Mouse (Mus musculus): ENCODE measurements around the gene Tef.

Tef gene

GRCm38 (mm10) chr15:81848301-81848700, 46.1 kb downstream of the Tef start:
- no peak for DNase-seq (ENCODE audit: low spot score)

GRCm38 (mm10) chr15:81849104-81849503, 46.9 kb downstream of the Tef start:
- DNase-seq (ENCODE audit: low spot score), result no peak

- DNase-seq (ENCODE audit: low spot score), result no peak
These were observed 48.5 kb downstream of the Tef start for GRCm38 (mm10) chr15:81850718-81851117.

GRCm38 (mm10) chr15:81851375-81851774, 49.2 kb downstream of the Tef start:
- no peak for DNase-seq (ENCODE audit: low spot score)

GRCm38 (mm10) chr15:81852411-81853000, 50.3 kb downstream of the Tef start:
- no peak for DNase-seq (ENCODE audit: low spot score)

GRCm38 (mm10) chr15:81853081-81853480, 50.9 kb downstream of the Tef start:
- DNase-seq (ENCODE audit: low spot score), result no peak

GRCm38 (mm10) chr15:81856030-81856790, 54.0 kb downstream of the Tef start:
- DNase-seq (ENCODE audit: low spot score), result peak; percentile 87

GRCm38 (mm10) chr15:81856938-81857723, 54.9 kb downstream of the Tef start:
- no peak for DNase-seq (ENCODE audit: low spot score)

- DNase-seq (ENCODE audit: low spot score), result no peak
These were observed 55.5 kb downstream of the Tef start for GRCm38 (mm10) chr15:81857724-81858116.

- DNase-seq (ENCODE audit: low spot score), result peak; percentile 86
These were observed 55.9 kb downstream of the Tef start for GRCm38 (mm10) chr15:81858138-81858516.

- peak; percentile 69 for DNase-seq (ENCODE audit: low spot score)
These were observed 56.5 kb downstream of the Tef start, which contains the start of gene Tob2 for GRCm38 (mm10) chr15:81858517-81859329. Gene Tob2 (minus strand): TSS chr15:81858796.

- DNase-seq (ENCODE audit: low spot score), result peak; percentile 96
These were observed 57.4 kb downstream of the Tef start for GRCm38 (mm10) chr15:81859330-81860255.

- DNase-seq (ENCODE audit: low spot score), result no peak
These were observed 58.4 kb downstream of the Tef start for GRCm38 (mm10) chr15:81860471-81861135.

GRCm38 (mm10) chr15:81864238-81864637, 62.0 kb downstream of the Tef start:
- DNase-seq (ENCODE audit: low spot score), result no peak

GRCm38 (mm10) chr15:81869985-81870384, 67.8 kb downstream of the Tef start:
- no peak for DNase-seq (ENCODE audit: low spot score)

- DNase-seq (ENCODE audit: low spot score), result peak; percentile 70
These were observed 69.5 kb downstream of the Tef start, which contains the start of gene Phf5a for GRCm38 (mm10) chr15:81871604-81872261. Gene Phf5a (minus strand): TSS chr15:81871911.

GRCm38 (mm10) chr15:81872262-81873136, 70.3 kb downstream of the Tef start, which contains the start of gene Aco2:
Gene Aco2 (plus strand): TSS chr15:81872309.
- peak; percentile 98 for DNase-seq (ENCODE audit: low spot score)
